Mouse (Mus musculus): ENCODE measurements around the gene Flot1.

GRCm38 (mm10) chr17:35829737-35830136 lies 6.7 kb downstream of the Flot1 start:
- TF ChIP-seq POLR2A (IDR thresholded peaks at IDR 0.05; ENCODE audit: extremely low read depth, insufficient read depth, low read length) (no peak), CTCF (IDR thresholded peaks at IDR 0.05; ENCODE audit: extremely low read depth, insufficient read depth, low read length) (peak; percentile 64)
